Mouse (Mus musculus): Measurements from ENCODE around the gene Ube2j2. TPM values are rescaled to one million over a fixed set of nuclear protein-coding genes. Genes with fewer than 3 reads are reported as not detected.

Ube2j2 gene
- polyA plus RNA-seq, 1 experiment from 2014 or later, result 162 TPM

GRCm38 (mm10) chr4:155993606-155994005 is 50.0 kb downstream of the Ube2j2 start:
- H3K27ac ChIP-seq (ENCODE audit: low read depth, low read length), result peak overlapping the region; percentile 0; the same call in 1 of the 2 replicates
- WGBS, result 6% methylated on average over 15 of the region's 15 CpGs
- H3K4me3 ChIP-seq (ENCODE audit: low read depth, low read length), result peak overlapping the region; percentile 48
- peaks cover 20% of the 10 kb centered on the region for H3K4me1 ChIP-seq (ENCODE audit: control insufficient read depth, insufficient read depth, low read length)
- no peaks in the 10 kb centered on the region for H3K27me3 ChIP-seq (ENCODE audit: control insufficient read depth, insufficient read depth, low read length)
- ATAC-seq (ENCODE audit: insufficient read depth, low FRiP score, low TSS enrichment), result no peak
- no peaks in the 10 kb centered on the region for H3K9me3 ChIP-seq (ENCODE audit: control insufficient read depth, low read length)
- peaks cover 3% of the 10 kb centered on the region for H3K36me3 ChIP-seq (ENCODE audit: control insufficient read depth, insufficient read depth, low read length)
- DNase-seq (ENCODE audit: low spot score), result peak; percentile 22
- H3K9ac ChIP-seq (ENCODE audit: low read length), result peak overlapping the region; percentile 75
- peak overlapping the region; percentile 51 for H3K4me2 ChIP-seq (ENCODE audit: low read depth)

GRCm38 (mm10) chr4:156004109-156004508 is 60.5 kb downstream of the Ube2j2 start:
- no peak overlapping the region for H3K4me3 ChIP-seq (ENCODE audit: low read depth, low read length)
- 91% methylated on average over 3 of the region's 3 CpGs for WGBS
- no peaks in the 10 kb centered on the region for H3K9me3 ChIP-seq (ENCODE audit: control insufficient read depth, low read length)
- H3K9ac ChIP-seq (ENCODE audit: low read length), result no peak overlapping the region
- no peak overlapping the region for H3K4me2 ChIP-seq (ENCODE audit: low read depth)
- peaks cover 18% of the 10 kb centered on the region for H3K36me3 ChIP-seq (ENCODE audit: control insufficient read depth, insufficient read depth, low read length)
- H3K4me1 ChIP-seq (ENCODE audit: control insufficient read depth, insufficient read depth, low read length), result no peaks in the 10 kb centered on the region
- DNase-seq (ENCODE audit: low spot score), result no peak
- no peaks in the 10 kb centered on the region for H3K27me3 ChIP-seq (ENCODE audit: control insufficient read depth, insufficient read depth, low read length)
- no peak for ATAC-seq (ENCODE audit: insufficient read depth, low FRiP score, low TSS enrichment)
- H3K27ac ChIP-seq (ENCODE audit: low read depth, low read length), result no peak overlapping the region

GRCm38 (mm10) chr4:156008369-156008768 is 64.7 kb downstream of the Ube2j2 start:
- no peak for DNase-seq (ENCODE audit: low spot score)
- peaks cover 12% of the 10 kb centered on the region for H3K36me3 ChIP-seq (ENCODE audit: control insufficient read depth, insufficient read depth, low read length)
- H3K9ac ChIP-seq (ENCODE audit: low read length), result no peak overlapping the region
- ATAC-seq (ENCODE audit: insufficient read depth, low FRiP score, low TSS enrichment), result no peak
- H3K4me3 ChIP-seq (ENCODE audit: low read depth, low read length), result no peak overlapping the region
- no peak overlapping the region for H3K27ac ChIP-seq (ENCODE audit: low read depth, low read length)
- no peak overlapping the region for H3K4me2 ChIP-seq (ENCODE audit: low read depth)
- no peaks in the 10 kb centered on the region for H3K27me3 ChIP-seq (ENCODE audit: control insufficient read depth, insufficient read depth, low read length)
- H3K4me1 ChIP-seq (ENCODE audit: control insufficient read depth, insufficient read depth, low read length), result no peaks in the 10 kb centered on the region
- no peaks in the 10 kb centered on the region for H3K9me3 ChIP-seq (ENCODE audit: control insufficient read depth, low read length)
- WGBS, result 91% methylated on average over 4 of the region's 4 CpGs

Small RNA genes within 50 kb of the gene (microRNA-seq; reads per million reads assigned to microRNA genes)
- gene Gm22991, result not detected

Other genes starting within 250 kb of the Ube2j2 start
- gene Fndc10, start 249.5 kb upstream of the Ube2j2 start, polyA plus RNA-seq (2014; fragmentation: Nextera tagmentation; extraction: Ambion mirVana), result 2.2 and 2.7 TPM in 2 replicates
- gene Ssu72, start 239.0 kb upstream of the Ube2j2 start, polyA plus RNA-seq (2014; fragmentation: Nextera tagmentation; extraction: Ambion mirVana), result 154 and 158 TPM in 2 replicates
- gene Tmem240, start 209.0 kb upstream of the Ube2j2 start, polyA plus RNA-seq (2014; fragmentation: Nextera tagmentation; extraction: Ambion mirVana), result 0.64 and 1.3 TPM in 2 replicates
- 92.4 and 101 TPM in 2 replicates for gene Atad3a, start 182.7 kb upstream of the Ube2j2 start, polyA plus RNA-seq (2014; fragmentation: Nextera tagmentation; extraction: Ambion mirVana)
- 11.7 and 13.1 TPM in 2 replicates for gene Vwa1, start 169.1 kb upstream of the Ube2j2 start, polyA plus RNA-seq (2014; fragmentation: Nextera tagmentation; extraction: Ambion mirVana)
- gene Tmem88b, start 158.0 kb upstream of the Ube2j2 start, polyA plus RNA-seq (2014; fragmentation: Nextera tagmentation; extraction: Ambion mirVana), result 0.33 and 0.49 TPM in 2 replicates
- not detected in 2 replicates for gene Ankrd65, start 153.4 kb upstream of the Ube2j2 start, polyA plus RNA-seq (2014; fragmentation: Nextera tagmentation; extraction: Ambion mirVana)
- 225 and 246 TPM in 2 replicates for gene Mrpl20, start 141.0 kb upstream of the Ube2j2 start, polyA plus RNA-seq (2014; fragmentation: Nextera tagmentation; extraction: Ambion mirVana)
- 172 and 188 TPM in 2 replicates for gene Ccnl2, start 131.3 kb upstream of the Ube2j2 start, polyA plus RNA-seq (2014; fragmentation: Nextera tagmentation; extraction: Ambion mirVana)
- gene Aurkaip1, start 112.6 kb upstream of the Ube2j2 start, polyA plus RNA-seq (2014; fragmentation: Nextera tagmentation; extraction: Ambion mirVana), result 129 TPM in 2 replicates
- 33.6 and 38.5 TPM in 2 replicates for gene Mxra8, start 104.2 kb upstream of the Ube2j2 start, polyA plus RNA-seq (2014; fragmentation: Nextera tagmentation; extraction: Ambion mirVana)
- gene Dvl1, start 96.4 kb upstream of the Ube2j2 start, polyA plus RNA-seq (2014; fragmentation: Nextera tagmentation; extraction: Ambion mirVana), result 14.2 and 15.1 TPM in 2 replicates
- 0.45 and 0.48 TPM in 2 replicates for gene Tas1r3, start 80.5 kb upstream of the Ube2j2 start, polyA plus RNA-seq (2014; fragmentation: Nextera tagmentation; extraction: Ambion mirVana)
- 23.4 and 28.3 TPM in 2 replicates for gene Cptp, start 74.4 kb upstream of the Ube2j2 start, polyA plus RNA-seq (2014; fragmentation: Nextera tagmentation; extraction: Ambion mirVana)
- gene Ints11, start 74.3 kb upstream of the Ube2j2 start, polyA plus RNA-seq (2014; fragmentation: Nextera tagmentation; extraction: Ambion mirVana), result 89.7 and 95.0 TPM in 2 replicates
- gene Pusl1, start 52.0 kb upstream of the Ube2j2 start, polyA plus RNA-seq (2014; fragmentation: Nextera tagmentation; extraction: Ambion mirVana), result 37.5 and 42.2 TPM in 2 replicates
- gene Acap3, start 52.0 kb upstream of the Ube2j2 start, polyA plus RNA-seq (2014; fragmentation: Nextera tagmentation; extraction: Ambion mirVana), result 44.3 and 45.4 TPM in 2 replicates
- 19.6 and 22.0 TPM in 2 replicates for gene C1qtnf12, start 18.5 kb downstream of the Ube2j2 start, polyA plus RNA-seq (2014; fragmentation: Nextera tagmentation; extraction: Ambion mirVana)
- 18.9 and 19.9 TPM in 2 replicates for gene B3galt6, start 48.8 kb downstream of the Ube2j2 start, polyA plus RNA-seq (2014; fragmentation: Nextera tagmentation; extraction: Ambion mirVana)
- 136 and 139 TPM in 2 replicates for gene Sdf4, start 49.0 kb downstream of the Ube2j2 start, polyA plus RNA-seq (2014; fragmentation: Nextera tagmentation; extraction: Ambion mirVana)
- gene Tnfrsf4, start 70.0 kb downstream of the Ube2j2 start, polyA plus RNA-seq (2014; fragmentation: Nextera tagmentation; extraction: Ambion mirVana), result 0.45 TPM in 2 replicates
- 0.62 and 0.82 TPM in 2 replicates for gene Tnfrsf18, start 82.3 kb downstream of the Ube2j2 start, polyA plus RNA-seq (2014; fragmentation: Nextera tagmentation; extraction: Ambion mirVana)
- gene Ttll10, start 115.6 kb downstream of the Ube2j2 start, polyA plus RNA-seq (2014; fragmentation: Nextera tagmentation; extraction: Ambion mirVana), result not detected in 2 replicates
- 50.6 and 51.9 TPM in 2 replicates for gene 9430015G10Rik, start 166.2 kb downstream of the Ube2j2 start, polyA plus RNA-seq (2014; fragmentation: Nextera tagmentation; extraction: Ambion mirVana)
- gene Rnf223, start 186.7 kb downstream of the Ube2j2 start, polyA plus RNA-seq (2014; fragmentation: Nextera tagmentation; extraction: Ambion mirVana), result 0.73 and 1.0 TPM in 2 replicates

Data from neural tube, embryonic 11.5 days (tissue).